Mouse (Mus musculus) heart, postnatal 0 days (tissue): Measurements from ENCODE around the gene Naa38.

ENCODE experiments used
- CTCF ChIP-seq: IDR thresholded peaks from 2 replicates; pipeline ENCODE4 v1.5.1; 2016; ENCODE audit warnings: antibody characterized with exemption, control low read depth, low read depth
- EP300 ChIP-seq: IDR thresholded peaks from 2 replicates; pipeline ENCODE4 v1.6.1; 2016; ENCODE audit warnings: antibody characterized with exemption, low read depth

- TF ChIP-seq CTCF, result no peak
- TF ChIP-seq EP300, result no peak
These were observed 34.0 kb downstream of the Naa38 start for GRCm38 (mm10) chr11:69429313-69429712.
